Mouse (Mus musculus) olfactory bulb, adult 2 months (tissue): ENCODE measurements around the gene 4931428F04Rik.

Experiments
- CTCF ChIP-seq: fragments of 200-500 bp; IDR thresholded peaks from 2 replicates; pipeline ENCODE4 v1.5.1; 2012; ENCODE audit warnings: low read depth, mild to moderate bottlenecking, low read length, moderate library complexity; ENCODE audit not compliant: insufficient read depth
- POLR2A ChIP-seq: fragments of 200-500 bp; IDR thresholded peaks from 2 replicates; pipeline ENCODE4 v1.6.1; 2012; ENCODE audit warnings: mild to moderate bottlenecking, low read depth, low read length, moderate library complexity; ENCODE audit not compliant: insufficient read depth

GRCm38 (mm10) chr8:105237442-105238142 lies 52.1 kb downstream of the 4931428F04Rik start:
- TF ChIP-seq CTCF (no peak), POLR2A (no peak)
